Mouse (Mus musculus) intestine, embryonic 15.5 days (tissue): Measurements from ENCODE around the gene Kcnj6. TPM values are rescaled to one million over a fixed set of nuclear protein-coding genes. Genes with fewer than 3 reads are reported as not detected.

Experiments
- ATAC-seq: fragments of 200-750 bp; cut with Nextera tagmentation; 2 replicates; pipeline ENCODE4 v1.8.0; 2017; ENCODE audit warnings: moderate TSS enrichment, moderate library complexity
- H3K27ac ChIP-seq: fragments of 300-500 bp; sonication (generic); 2 replicates; pipeline ENCODE4 v1.5.1; 2015; ENCODE audit warnings: mild to moderate bottlenecking, inconsistent platforms
- H3K27me3 ChIP-seq: fragments of 300-500 bp; sonication (generic); replicated peaks from 2 replicates; pipeline ENCODE4 v1.6.1; 2015; ENCODE audit warnings: inconsistent platforms
- H3K36me3 ChIP-seq: fragments of 300-500 bp; sonication (generic); 2 replicates; pipeline ENCODE4 v1.6.1; 2015; ENCODE audit warnings: inconsistent platforms
- H3K4me1 ChIP-seq: fragments of 300-500 bp; sonication (generic); replicated peaks from 2 replicates; pipeline ENCODE4 v1.6.1; 2015; ENCODE audit warnings: inconsistent platforms
- H3K4me2 ChIP-seq: fragments of 300-500 bp; sonication (generic); replicated peaks from 2 replicates; pipeline ENCODE4 v1.6.1; 2015; ENCODE audit warnings: mild to moderate bottlenecking, inconsistent platforms
- H3K4me3 ChIP-seq: fragments of 300-500 bp; sonication (generic); replicated peaks from 2 replicates; pipeline ENCODE4 v1.5.1; 2015; ENCODE audit warnings: inconsistent platforms
- H3K9ac ChIP-seq: fragments of 300-500 bp; sonication (generic); 2 replicates; pipeline ENCODE4 v1.6.1; 2015; ENCODE audit warnings: inconsistent platforms
- H3K9me3 ChIP-seq: fragments of 300-500 bp; sonication (generic); 2 replicates; pipeline ENCODE4 v1.6.1; 2016; ENCODE audit warnings: inconsistent platforms
- WGBS: fragments of 180-500 bp; shearing (Covaris S2); methylation state at CpG from one replicate; pipeline ENCODE4 v1.1.7; 2015; 5-methylcytosine and 5-hydroxymethylcytosine counted together
- polyA plus RNA-seq: library from polyadenylated mRNA; unstranded; fragments of >200 nt; fragmentation: Nextera tagmentation; extraction: Ambion mirVana; gene quantifications from 2 replicates; pipeline ENCODE4 v1.2.1, GENCODE M21; 2015

Kcnj6 gene
- polyA plus RNA-seq, 1 experiment from 2014 or later: 0.13 TPM

- Histone ChIP-seq H3K27ac (no peak overlapping the region), H3K36me3 (no peaks in the 10 kb centered on the region), H3K27me3 (no peaks in the 10 kb centered on the region), H3K4me2 (no peak overlapping the region), H3K4me3 (no peak overlapping the region), H3K9me3 (no peaks in the 10 kb centered on the region), H3K4me1 (no peaks in the 10 kb centered on the region), H3K9ac (no peak overlapping the region)
- WGBS: 85% methylated on average over 5 of the region's 5 CpGs
- no peak for ATAC-seq
These were observed 129.1 kb downstream of the Kcnj6 start for GRCm38 (mm10) chr16:94868354-94868753.

DNA sequence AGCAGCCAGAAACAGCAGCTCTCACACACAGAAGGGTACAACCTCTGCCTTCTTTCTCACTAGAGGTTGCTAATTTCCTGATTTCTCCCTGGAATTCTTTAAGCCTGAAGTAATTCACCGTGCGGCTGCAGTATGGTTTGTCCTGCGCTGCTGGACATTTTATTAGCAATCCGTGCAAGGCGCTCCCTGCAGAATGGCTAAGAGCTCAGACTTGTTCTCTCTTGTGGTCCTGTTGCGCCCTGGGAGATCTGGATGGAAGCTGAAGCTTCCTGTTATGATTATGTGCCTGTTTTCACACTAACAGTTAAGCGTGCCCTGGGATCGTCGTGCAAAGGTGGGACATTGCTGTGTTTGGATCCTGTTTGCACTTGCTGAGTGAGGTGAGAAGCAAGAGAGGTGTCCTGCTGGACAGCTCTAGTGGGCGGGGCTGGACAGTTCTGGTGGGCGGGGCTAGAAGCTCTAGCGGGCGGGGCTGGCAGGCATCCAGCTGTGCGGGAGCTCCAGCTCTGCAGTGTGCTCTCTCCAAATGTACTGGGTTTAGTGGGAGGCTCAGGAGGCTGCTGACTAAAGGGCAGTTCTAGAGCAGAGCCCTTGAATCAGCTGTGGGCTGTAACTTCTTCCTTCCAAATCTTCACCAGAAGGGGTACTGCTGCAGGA lies 131.1 kb downstream of the Kcnj6 start:
- Histone ChIP-seq H3K4me1 (no peaks in the 10 kb centered on the region), H3K9me3 (no peaks in the 10 kb centered on the region), H3K4me3 (no peak overlapping the region), H3K27me3 (no peaks in the 10 kb centered on the region), H3K27ac (no peak overlapping the region), H3K36me3 (no peaks in the 10 kb centered on the region), H3K4me2 (no peak overlapping the region), H3K9ac (no peak overlapping the region)
- peak; percentile 45; the same call in 1 of the 2 replicates for ATAC-seq
- 36% methylated on average over 14 of the region's 14 CpGs for WGBS

GRCm38 (mm10) chr16:94865796-94866195 lies 131.7 kb downstream of the Kcnj6 start:
- no peak overlapping the region for H3K9ac ChIP-seq
- H3K27me3 ChIP-seq: no peaks in the 10 kb centered on the region
- H3K36me3 ChIP-seq: no peaks in the 10 kb centered on the region
- 90% methylated on average over 1 of the region's 1 CpGs for WGBS
- H3K27ac ChIP-seq: no peak overlapping the region
- no peak overlapping the region for H3K4me3 ChIP-seq
- H3K9me3 ChIP-seq: no peaks in the 10 kb centered on the region
- no peaks in the 10 kb centered on the region for H3K4me1 ChIP-seq
- no peak for ATAC-seq
- no peak overlapping the region for H3K4me2 ChIP-seq

- H3K27me3 ChIP-seq: no peaks in the 10 kb centered on the region
- no peak overlapping the region for H3K4me2 ChIP-seq
- no peaks in the 10 kb centered on the region for H3K4me1 ChIP-seq
- no peaks in the 10 kb centered on the region for H3K9me3 ChIP-seq
- H3K4me3 ChIP-seq: no peak overlapping the region
- WGBS: 90% methylated on average over 7 of the region's 7 CpGs
- no peaks in the 10 kb centered on the region for H3K36me3 ChIP-seq
- no peak overlapping the region for H3K9ac ChIP-seq
- H3K27ac ChIP-seq: no peak overlapping the region
- ATAC-seq: no peak
These were observed 132.4 kb downstream of the Kcnj6 start for GRCm38 (mm10) chr16:94865101-94865500.

GRCm38 (mm10) chr16:94863475-94863874 lies 134.0 kb downstream of the Kcnj6 start:
- H3K4me2 ChIP-seq: no peak overlapping the region
- no peak overlapping the region for H3K9ac ChIP-seq
- H3K4me3 ChIP-seq: no peak overlapping the region
- ATAC-seq: no peak
- no peaks in the 10 kb centered on the region for H3K27me3 ChIP-seq
- no peaks in the 10 kb centered on the region for H3K9me3 ChIP-seq
- H3K4me1 ChIP-seq: no peaks in the 10 kb centered on the region
- H3K36me3 ChIP-seq: no peaks in the 10 kb centered on the region
- no peak overlapping the region for H3K27ac ChIP-seq
- WGBS: 86% methylated on average over 5 of the region's 5 CpGs

- Histone ChIP-seq H3K4me3 (no peak overlapping the region), H3K27ac (no peak overlapping the region), H3K4me2 (no peak overlapping the region), H3K27me3 (no peaks in the 10 kb centered on the region), H3K9me3 (no peaks in the 10 kb centered on the region), H3K4me1 (no peaks in the 10 kb centered on the region), H3K9ac (no peak overlapping the region), H3K36me3 (no peaks in the 10 kb centered on the region)
- 89% methylated on average over 5 of the region's 5 CpGs for WGBS
- ATAC-seq: no peak
These were observed 141.5 kb downstream of the Kcnj6 start for GRCm38 (mm10) chr16:94855990-94856389.

- no peak overlapping the region for H3K27ac ChIP-seq
- H3K4me2 ChIP-seq: 0 out of 2 replicates have a peak overlapping the region, but pooled peaks have one; percentile 9
- no peaks in the 10 kb centered on the region for H3K27me3 ChIP-seq
- no peaks in the 10 kb centered on the region for H3K4me1 ChIP-seq
- H3K9ac ChIP-seq: no peak overlapping the region
- no peaks in the 10 kb centered on the region for H3K36me3 ChIP-seq
- H3K9me3 ChIP-seq: no peaks in the 10 kb centered on the region
- 65% methylated on average over 19 of the region's 19 CpGs for WGBS
- peak; percentile 86 for ATAC-seq
- H3K4me3 ChIP-seq: no peak overlapping the region
These were observed 144.9 kb downstream of the Kcnj6 start for GRCm38 (mm10) chr16:94852407-94853160.

DNA sequence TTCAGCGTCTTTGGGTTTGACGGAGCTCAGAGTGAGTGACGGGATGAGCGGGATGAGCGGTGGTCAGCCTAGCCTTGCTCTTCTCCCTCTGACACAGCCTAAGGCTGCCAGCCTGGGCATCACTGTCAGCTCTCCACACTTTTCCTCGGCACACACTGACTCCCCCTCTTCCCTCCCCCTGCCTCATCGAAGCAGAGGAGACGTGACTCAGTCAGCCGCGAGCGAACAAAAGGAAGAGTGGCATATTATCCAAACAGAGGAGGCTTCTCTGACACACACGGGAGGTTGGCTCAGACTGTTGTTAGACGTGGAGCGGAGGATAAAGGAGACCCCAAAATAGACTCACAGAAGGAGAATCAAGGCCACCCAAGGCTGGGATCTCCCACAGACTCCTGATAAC lies 147.1 kb downstream of the Kcnj6 start:
- no peak overlapping the region for H3K27ac ChIP-seq
- H3K36me3 ChIP-seq: no peaks in the 10 kb centered on the region
- no peak overlapping the region for H3K4me3 ChIP-seq
- 55% methylated on average over 14 of the region's 14 CpGs for WGBS
- H3K4me2 ChIP-seq: no peak overlapping the region
- no peak for ATAC-seq
- no peaks in the 10 kb centered on the region for H3K9me3 ChIP-seq
- H3K27me3 ChIP-seq: no peaks in the 10 kb centered on the region
- H3K9ac ChIP-seq: no peak overlapping the region
- no peaks in the 10 kb centered on the region for H3K4me1 ChIP-seq

DNA sequence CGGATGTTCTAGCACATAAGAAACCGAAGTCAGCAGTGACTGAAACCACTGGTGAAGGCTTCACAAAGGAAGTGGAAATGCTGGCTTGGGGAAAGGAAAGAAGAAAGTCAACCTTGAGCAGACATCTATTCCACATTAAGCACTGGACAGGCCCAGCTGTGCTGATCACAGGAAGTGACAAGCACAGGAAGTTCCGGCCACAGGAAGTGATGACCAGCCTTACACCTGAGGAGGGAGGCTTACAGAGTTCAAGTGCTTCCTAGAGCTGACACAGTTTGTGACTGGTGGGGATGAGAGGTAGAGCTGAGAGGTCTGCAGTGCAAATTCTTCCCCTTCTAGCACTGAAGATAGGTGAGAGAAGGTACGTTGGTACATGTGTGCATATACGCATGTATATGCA lies 151.5 kb downstream of the Kcnj6 start:
- Histone ChIP-seq H3K4me3 (no peak overlapping the region), H3K36me3 (no peaks in the 10 kb centered on the region), H3K4me2 (no peak overlapping the region), H3K27me3 (no peaks in the 10 kb centered on the region), H3K27ac (no peak overlapping the region), H3K4me1 (no peaks in the 10 kb centered on the region), H3K9me3 (no peaks in the 10 kb centered on the region), H3K9ac (no peak overlapping the region)
- WGBS: 83% methylated on average over 5 of the region's 5 CpGs
- no peak for ATAC-seq

DNA sequence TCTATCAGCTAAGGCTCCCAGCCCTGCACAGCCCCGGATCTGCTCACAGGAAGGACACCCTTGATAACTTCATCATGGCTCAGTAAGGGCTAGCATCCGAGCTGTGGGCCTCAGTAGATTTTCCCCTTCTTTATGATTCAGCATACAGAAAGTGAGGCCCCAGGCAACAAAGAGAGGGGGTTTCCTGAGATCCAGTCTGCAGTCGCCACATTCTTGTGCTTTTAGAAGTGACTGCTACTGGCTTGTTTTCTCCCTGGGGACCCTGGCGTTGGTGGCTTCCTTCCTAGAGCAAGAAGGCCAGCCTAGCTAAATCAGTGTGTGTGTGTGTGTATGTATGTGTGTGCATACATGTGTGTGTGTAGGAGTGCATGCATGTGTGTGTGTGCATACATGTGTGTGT lies 152.7 kb downstream of the Kcnj6 start:
- Histone ChIP-seq H3K27ac (no peak overlapping the region), H3K9ac (no peak overlapping the region), H3K27me3 (no peaks in the 10 kb centered on the region), H3K4me2 (no peak overlapping the region), H3K9me3 (no peaks in the 10 kb centered on the region), H3K4me3 (no peak overlapping the region), H3K4me1 (peaks cover 1% of the 10 kb centered on the region; the same call in 1 of the 2 replicates), H3K36me3 (no peaks in the 10 kb centered on the region)
- 58% methylated on average over 4 of the region's 4 CpGs for WGBS
- no peak for ATAC-seq

DNA sequence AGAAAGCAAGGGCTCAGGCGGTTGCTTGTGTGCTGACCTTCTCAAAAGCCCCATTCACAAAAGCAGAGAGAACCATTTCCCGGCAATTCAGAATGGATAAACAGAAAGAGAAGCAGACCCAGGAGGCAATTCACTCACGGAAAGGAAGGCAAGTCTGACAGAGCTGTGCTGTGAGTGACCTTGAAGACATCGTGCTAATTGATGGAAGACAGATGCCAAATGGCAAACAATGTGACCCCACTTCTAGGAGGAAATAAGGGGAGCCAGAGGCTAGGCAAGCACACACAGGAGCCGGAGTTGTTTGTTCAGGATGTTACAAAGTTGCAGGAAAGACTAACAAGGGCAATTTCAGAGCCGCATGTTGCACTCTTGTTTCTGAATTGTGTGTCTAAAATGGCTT lies 158.1 kb downstream of the Kcnj6 start:
- Histone ChIP-seq H3K9ac (no peak overlapping the region), H3K27me3 (no peaks in the 10 kb centered on the region), H3K4me2 (0 out of 2 replicates have a peak overlapping the region, but pooled peaks have one; percentile 11), H3K4me3 (no peak overlapping the region), H3K36me3 (no peaks in the 10 kb centered on the region), H3K4me1 (peaks cover 9% of the 10 kb centered on the region), H3K9me3 (no peaks in the 10 kb centered on the region), H3K27ac (no peak overlapping the region)
- 19% methylated on average over 6 of the region's 6 CpGs for whole genome bisulfite sequencing
- no peak; the same call in 1 of the 2 replicates for ATAC-seq

GRCm38 (mm10) chr16:94837881-94838280 lies 159.6 kb downstream of the Kcnj6 start:
- Histone ChIP-seq H3K4me1 (peaks cover 9% of the 10 kb centered on the region), H3K4me2 (no peak overlapping the region), H3K27me3 (no peaks in the 10 kb centered on the region), H3K27ac (no peak overlapping the region), H3K4me3 (no peak overlapping the region), H3K36me3 (no peaks in the 10 kb centered on the region), H3K9ac (no peak overlapping the region), H3K9me3 (no peaks in the 10 kb centered on the region)
- no peak for ATAC-seq
- 83% methylated on average over 9 of the region's 9 CpGs for WGBS

DNA sequence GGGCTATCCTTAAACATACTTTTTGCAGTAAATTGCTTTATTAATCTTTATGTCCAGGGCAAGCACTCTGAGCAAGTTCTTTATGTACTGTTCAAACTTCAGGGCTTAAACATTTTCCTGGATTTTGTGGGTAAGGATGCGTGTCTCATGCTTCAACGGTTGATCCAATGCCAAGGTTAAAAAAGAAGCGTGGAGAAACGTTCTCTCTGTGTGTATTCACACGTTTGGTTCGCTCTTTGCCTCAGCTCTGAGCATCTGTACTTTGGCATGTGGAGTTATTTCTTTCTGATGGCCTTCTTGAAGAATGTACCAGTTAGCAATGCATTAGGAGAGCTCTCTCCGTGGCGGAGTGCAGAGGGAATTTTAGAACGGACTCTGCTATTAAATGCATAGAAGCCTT lies 163.0 kb downstream of the Kcnj6 start:
- 84% methylated on average over 9 of the region's 9 CpGs for WGBS
- Histone ChIP-seq H3K4me1 (peaks cover 5% of the 10 kb centered on the region), H3K27ac (no peak overlapping the region), H3K36me3 (no peaks in the 10 kb centered on the region), H3K4me3 (no peak overlapping the region), H3K9ac (no peak overlapping the region), H3K9me3 (no peaks in the 10 kb centered on the region), H3K4me2 (no peak overlapping the region), H3K27me3 (no peaks in the 10 kb centered on the region; the same call in 1 of the 2 replicates)
- no peak for ATAC-seq
